ENCODE assay signal across 18 mouse cellular contexts in genomic region chr11:20645521-20645920, GRCm38 (mm10).
DNase-seq lines count a peak whose midpoint lies in the region; ATAC-seq and TF ChIP-seq lines count a peak whose summit lies in the region.
"Had no signal": no experiment of that assay in that cellular context is flagged by ENCODE, and none has a peak within 500 bp of the region (broad histone marks: within the 10 kb centered on the region; RNA-seq: fewer than 3 reads in every experiment).

No protein-coding gene starts in this region.

- TF ChIP-seq POLR2A in testis, adult 2 months (IDR thresholded peaks at IDR 0.05; ENCODE audit: control insufficient read depth, low read depth, low read length), result no peak

- TF ChIP-seq CTCF in testis, adult 2 months (IDR thresholded peaks at IDR 0.05; ENCODE audit: control insufficient read depth, insufficient read depth, insufficient replicate concordance, low read depth, low read length), result no peak

- H3K27ac ChIP-seq in heart, embryonic 10.5 days, result no peak overlapping the region
- H3K27ac ChIP-seq in lung, embryonic 15.5 days, result peak overlapping the region; percentile 29; the same call in 1 of the 2 replicates
- no peak overlapping the region for H3K27ac ChIP-seq in testis, adult 2 months (ENCODE audit: control insufficient read depth, insufficient read depth, low read depth, low read length)
- H3K27ac ChIP-seq: embryonic facial prominence, embryonic 13.5 days; heart, adult 2 months had no signal

- no peaks in the 10 kb centered on the region for H3K9me3 ChIP-seq in heart, embryonic 10.5 days
- no peaks in the 10 kb centered on the region for H3K9me3 ChIP-seq in lung, embryonic 15.5 days
- H3K9me3 ChIP-seq: embryonic facial prominence, embryonic 13.5 days; heart, embryonic 12.5 days; hindbrain, embryonic 13.5 days had no signal

- peaks cover 77% of the 10 kb centered on the region for H3K4me1 ChIP-seq in heart, embryonic 10.5 days
- peaks cover 66% of the 10 kb centered on the region for H3K4me1 ChIP-seq in lung, embryonic 15.5 days
- H3K4me1 ChIP-seq in testis, adult 2 months (ENCODE audit: control insufficient read depth, insufficient read depth, low read length), result peaks cover 2% of the 10 kb centered on the region; the same call in 1 of the 2 replicates

- H3K4me2 ChIP-seq in lung, embryonic 15.5 days, result no peak overlapping the region
- H3K4me2 ChIP-seq: embryonic facial prominence, embryonic 13.5 days; hindbrain, embryonic 13.5 days had no signal

- no peak for ATAC-seq in lung, embryonic 15.5 days (ENCODE audit: borderline replicate concordance, extremely low read depth, low FRiP score, low TSS enrichment)
- ATAC-seq: forebrain, embryonic 14.5 days had no signal

- peak; percentile 64 for DNase-seq in heart, embryonic 10.5 days (ENCODE audit: low spot score)
- no peak for DNase-seq in heart, postnatal 10 days
- DNase-seq in lung, postnatal 10 days, result no peak
- DNase-seq in testis, postnatal 14 days (ENCODE audit: low spot score), result no peak
- DNase-seq: adrenal gland, adult 2 months; adrenal gland, postnatal 25 days; cerebellum, adult 18-20 months; cerebellum, adult 9-11 months; cerebellum, postnatal 36 days; gastrocnemius, postnatal 10 days; heart, adult 2 months; heart, postnatal 36 days had no signal

- peaks cover 16% of the 10 kb centered on the region for H3K36me3 ChIP-seq in heart, embryonic 10.5 days
- H3K36me3 ChIP-seq in lung, embryonic 15.5 days, result peaks cover 14% of the 10 kb centered on the region; the same call in 1 of the 2 replicates
- peaks cover 6% of the 10 kb centered on the region for H3K36me3 ChIP-seq in testis, adult 2 months (ENCODE audit: control insufficient read depth, insufficient read depth, low read length)

- no peaks in the 10 kb centered on the region for H3K27me3 ChIP-seq in heart, embryonic 10.5 days (ENCODE audit: insufficient read depth, poor library complexity, severe bottlenecking)
- no peaks in the 10 kb centered on the region for H3K27me3 ChIP-seq in lung, embryonic 15.5 days
- H3K27me3 ChIP-seq in testis, adult 2 months (ENCODE audit: control insufficient read depth, insufficient read depth, low read length), result no peaks in the 10 kb centered on the region
- H3K27me3 ChIP-seq: embryonic facial prominence, embryonic 13.5 days; heart, embryonic 12.5 days; hindbrain, embryonic 13.5 days had no signal

- 61% methylated on average over 3 of the region's 3 CpGs for WGBS in heart, embryonic 10.5 days
- WGBS in lung, embryonic 15.5 days, result 64% methylated on average over 3 of the region's 3 CpGs

- intact Hi-C loops in heart, postnatal 10 days (cut with DNase I), result no loop called here

- H3K4me3 ChIP-seq in heart, embryonic 10.5 days, result no peak overlapping the region
- no peak overlapping the region for H3K4me3 ChIP-seq in lung, embryonic 15.5 days
- peak overlapping the region; percentile 52 for H3K4me3 ChIP-seq in testis, adult 2 months (ENCODE audit: control insufficient read depth, low read depth, low read length)
- H3K4me3 ChIP-seq: embryonic facial prominence, embryonic 13.5 days; heart, adult 2 months; heart, embryonic 12.5 days; hindbrain, embryonic 13.5 days had no signal

- H3K9ac ChIP-seq in lung, embryonic 15.5 days, result no peak overlapping the region
- H3K9ac ChIP-seq: embryonic facial prominence, embryonic 13.5 days; hindbrain, embryonic 13.5 days had no signal
